Comparison of ENCODE assay signal across 8 mouse cellular contexts in genomic region chr2:35256932-35257331, GRCm38 (mm10). TPM values are rescaled to one million over a fixed set of nuclear protein-coding genes. Genes with fewer than 3 reads are reported as not detected.
DNase-seq lines count a peak whose midpoint lies in the region; ATAC-seq and TF ChIP-seq lines count a peak whose summit lies in the region.

No protein-coding gene starts in this region.

- TF ChIP-seq CTCF in MEL (IDR thresholded peaks at IDR 0.05 in 2 of 3, conservative IDR thresholded peaks at IDR 0.05 in 1 of 3; ENCODE audit: control insufficient read depth in 1 of 3, insufficient read depth in 1 of 3, low read depth in 2 of 3, low read length in 3 of 3, poor library complexity in 1 of 3, severe bottlenecking in 1 of 3) = no peak

- H3K36me3 ChIP-seq in heart, embryonic 12.5 days = no peaks in the 10 kb centered on the region
- H3K36me3 ChIP-seq in MEL (ENCODE audit: control insufficient read depth in 1 of 2, insufficient read depth in 2 of 2, low read length in 2 of 2) = peaks cover 0 to 16% of the 10 kb centered on the region in 2 experiments; a peak in 2 of 4 replicates
- H3K36me3 ChIP-seq in hindbrain, embryonic 12.5 days = no peaks in the 10 kb centered on the region
- H3K36me3 ChIP-seq in midbrain, embryonic 11.5 days (ENCODE audit: control insufficient read depth, insufficient read depth, low read length) = no peaks in the 10 kb centered on the region

- 0 out of 2 replicates have a peak, but pooled peaks cover 10% of the 10 kb centered on the region for H3K27me3 ChIP-seq in heart, embryonic 12.5 days (replicated peaks)
- no peaks in the 10 kb centered on the region for H3K27me3 ChIP-seq in MEL (ENCODE audit: control insufficient read depth in 1 of 2, insufficient read depth in 2 of 2, low read length in 2 of 2)
- peaks cover 35% of the 10 kb centered on the region for H3K27me3 ChIP-seq in hindbrain, embryonic 12.5 days
- peaks cover 20% of the 10 kb centered on the region for H3K27me3 ChIP-seq in midbrain, embryonic 11.5 days (ENCODE audit: control insufficient read depth, insufficient read depth, low read length)

- H3K4me3 ChIP-seq in heart, embryonic 12.5 days = peak overlapping the region; percentile 81
- peak overlapping the region; percentile 49 to 62 for H3K4me3 ChIP-seq in MEL (ENCODE audit: control insufficient read depth in 1 of 2, insufficient read depth in 1 of 2, low read depth in 2 of 2, low read length in 2 of 2)
- peak overlapping the region; percentile 53 for H3K4me3 ChIP-seq in hindbrain, embryonic 12.5 days
- peak overlapping the region; percentile 48; the same call in 1 of the 2 replicates for H3K4me3 ChIP-seq in midbrain, embryonic 11.5 days (ENCODE audit: low read depth, low read length)

- intact Hi-C loops in gastrocnemius, postnatal 36 days (cut with DNase I) = no loop called here

- peak overlapping the region; percentile 85 for H3K9ac ChIP-seq in heart, embryonic 12.5 days
- H3K9ac ChIP-seq in MEL (ENCODE audit: control insufficient read depth, low read depth, low read length, poor library complexity, severe bottlenecking) = no peak overlapping the region; the same call in 1 of the 2 replicates
- no peak overlapping the region; the same call in 1 of the 2 replicates for H3K9ac ChIP-seq in hindbrain, embryonic 12.5 days
- no peak overlapping the region for H3K9ac ChIP-seq in midbrain, embryonic 11.5 days (ENCODE audit: low read length)

- no peaks in the 10 kb centered on the region for H3K9me3 ChIP-seq in heart, embryonic 12.5 days (replicated peaks)
- H3K9me3 ChIP-seq in MEL (replicated peaks; ENCODE audit: insufficient read depth, low read length) = no peaks in the 10 kb centered on the region
- no peaks in the 10 kb centered on the region for H3K9me3 ChIP-seq in hindbrain, embryonic 12.5 days (replicated peaks)
- no peaks in the 10 kb centered on the region for H3K9me3 ChIP-seq in midbrain, embryonic 11.5 days (ENCODE audit: control insufficient read depth, low read length)

- no peak for TF ChIP-seq RAD21 in MEL (IDR thresholded peaks at IDR 0.05; ENCODE audit: low read depth, low read length)

- 0 out of 2 replicates have a peak overlapping the region, but pooled peaks have one; percentile 88 for H3K27ac ChIP-seq in heart, embryonic 12.5 days (ENCODE audit: poor library complexity, severe bottlenecking)
- H3K27ac ChIP-seq in MEL (ENCODE audit: control insufficient read depth, low read depth, low read length) = no peak overlapping the region
- H3K27ac ChIP-seq in hindbrain, embryonic 12.5 days = no peak overlapping the region
- no peak overlapping the region for H3K27ac ChIP-seq in midbrain, embryonic 11.5 days (ENCODE audit: low read depth, low read length)

- ATAC-seq in heart, embryonic 12.5 days (ENCODE audit: insufficient number of reproducible peaks, low FRiP score) = no peak
- ATAC-seq in hindbrain, embryonic 12.5 days (ENCODE audit: low FRiP score) = no peak
- ATAC-seq in midbrain, embryonic 11.5 days (ENCODE audit: low FRiP score) = no peak

- DNase-seq in heart, adult 8-10 months (ENCODE audit: low spot score) = no peak
- DNase-seq in MEL (ENCODE audit: low read depth, low spot score) = peak; percentile 23
- no peak for DNase-seq in midbrain, embryonic 11.5 days (ENCODE audit: low spot score, missing footprints)
- no peak for DNase-seq in embryo, embryonic 9.5 days (ENCODE audit: extremely low spot score)
- DNase-seq in gastrocnemius, postnatal 36 days = no peak
- no peak for DNase-seq in cerebellum, adult 8-10 months

- no peak for TF ChIP-seq EP300 in MEL (IDR thresholded peaks at IDR 0.05; ENCODE audit: low read depth in 1 of 2, low read length in 2 of 2)

- H3K79me2 ChIP-seq in MEL (ENCODE audit: control insufficient read depth, insufficient read depth, low read length, poor library complexity) = no peaks in the 10 kb centered on the region

- no peak for TF ChIP-seq POLR2A in MEL (IDR thresholded peaks at IDR 0.05; ENCODE audit: control insufficient read depth in 1 of 2, insufficient read depth in 1 of 2, low read depth in 1 of 2, low read length in 2 of 2, poor library complexity in 1 of 2)

- H3K4me1 ChIP-seq in heart, embryonic 12.5 days (replicated peaks) = peaks cover 59% of the 10 kb centered on the region
- H3K4me1 ChIP-seq in MEL (ENCODE audit: control insufficient read depth in 1 of 2, insufficient read depth in 2 of 2, low read length in 2 of 2) = peaks cover 7 to 23% of the 10 kb centered on the region in 2 experiments
- peaks cover 14% of the 10 kb centered on the region for H3K4me1 ChIP-seq in hindbrain, embryonic 12.5 days
- peaks cover 5% of the 10 kb centered on the region for H3K4me1 ChIP-seq in midbrain, embryonic 11.5 days (ENCODE audit: control insufficient read depth, insufficient read depth, low read length)

- peak overlapping the region; percentile 93 for H3K4me2 ChIP-seq in heart, embryonic 12.5 days
- peak overlapping the region; percentile 88 for H3K4me2 ChIP-seq in hindbrain, embryonic 12.5 days (replicated peaks)
- peak overlapping the region; percentile 86 for H3K4me2 ChIP-seq in midbrain, embryonic 11.5 days

- 48% methylated on average over 8 of the region's 8 CpGs for WGBS in heart, embryonic 12.5 days
- WGBS in hindbrain, embryonic 12.5 days = 42% methylated on average over 8 of the region's 8 CpGs
- WGBS in midbrain, embryonic 11.5 days = 49% methylated on average over 8 of the region's 8 CpGs

TF ChIP-seq in MEL, 35 proteins besides CTCF, POLR2A, EP300 and RAD21:
- TF ChIP-seq USF2 (IDR thresholded peaks at IDR 0.05; ENCODE audit: borderline replicate concordance in 1 of 2, insufficient read depth in 1 of 2, low read depth in 1 of 2, low read length in 2 of 2) = no peak
- no peak for TF ChIP-seq TAL1 (IDR thresholded peaks at IDR 0.05; ENCODE audit: low read length)
- no peak for TF ChIP-seq CHD1 (IDR thresholded peaks at IDR 0.05; ENCODE audit: low read depth, low read length)
- TF ChIP-seq GATA1 (IDR thresholded peaks at IDR 0.05; ENCODE audit: low read depth, low read length) = no peak
- no peak for TF ChIP-seq POLR2AphosphoS2 (IDR thresholded peaks at IDR 0.05; ENCODE audit: low read length)
- no peak for TF ChIP-seq ZKSCAN1 (IDR thresholded peaks at IDR 0.05; ENCODE audit: low read depth, low read length)
- TF ChIP-seq HCFC1 (IDR thresholded peaks at IDR 0.05; ENCODE audit: low read depth, low read length) = no peak
- no peak for TF ChIP-seq GABPA (IDR thresholded peaks at IDR 0.05; ENCODE audit: low read depth, low read length)
- TF ChIP-seq MEF2A (IDR thresholded peaks at IDR 0.05; ENCODE audit: extremely low read depth, insufficient replicate concordance, low read depth, low read length, poor library complexity, severe bottlenecking) = no peak
- no peak for TF ChIP-seq ZNF384 (IDR thresholded peaks at IDR 0.05; ENCODE audit: low read depth, low read length)
- TF ChIP-seq SIN3A (IDR thresholded peaks at IDR 0.05; ENCODE audit: low read length) = no peak
- no peak for TF ChIP-seq NRF1 (IDR thresholded peaks at IDR 0.05; ENCODE audit: insufficient read depth, low read depth, low read length, poor library complexity, severe bottlenecking)
- no peak for TF ChIP-seq MAFK (IDR thresholded peaks at IDR 0.05; ENCODE audit: borderline replicate concordance, low read depth, low read length)
- TF ChIP-seq E2F4 (IDR thresholded peaks at IDR 0.05; ENCODE audit: borderline replicate concordance, low read depth, low read length) = no peak
- TF ChIP-seq USF1 (IDR thresholded peaks at IDR 0.05; ENCODE audit: low read depth, low read length) = no peak
- no peak for TF ChIP-seq NELFE (IDR thresholded peaks at IDR 0.05; ENCODE audit: low read depth, low read length)

RNA-seq across cellular contexts. Expression of gene Gsn, which starts 0.8 kb away (rescaled TPM):
- polyA plus RNA-seq in heart, embryonic 12.5 days (2016; fragmentation: Nextera tagmentation; extraction: Ambion mirVana) = 186 and 190 TPM in 2 replicates
- total RNA-seq in heart, adult 8-10 months (2022) = 100 to 1,000 TPM; 584 to 827 (median 671) TPM
- total RNA-seq in MEL (2012; rRNA removed) = 6.0 and 8.0 TPM in 2 replicates
- polyA plus RNA-seq in MEL (2012; ENCODE audit: insufficient read depth in 1 of 2, insufficient read length in 2 of 2, low read depth in 1 of 2, low replicate concordance in 2 of 2, missing spikeins in 1 of 2) = 1 to 10 TPM in 1 of 2 experiments, not detected in 1; 8.2 TPM
- polyA plus RNA-seq in hindbrain, embryonic 12.5 days (2016; fragmentation: Nextera tagmentation; extraction: Ambion mirVana) = 72.4 and 80.2 TPM in 2 replicates
- polyA plus RNA-seq in midbrain, embryonic 11.5 days (2014; fragmentation: Nextera tagmentation; extraction: Ambion mirVana) = 27.9 and 29.9 TPM in 2 replicates
- total RNA-seq in gastrocnemius, postnatal 36 days (2021) = 100 to 1,000 TPM; 396 to 415 TPM

RNA-seq across cellular contexts. Expression of gene Rab14, which starts 56.0 kb away (rescaled TPM):
- 255 and 280 TPM in 2 replicates for polyA plus RNA-seq in heart, embryonic 12.5 days (2016; fragmentation: Nextera tagmentation; extraction: Ambion mirVana)
- total RNA-seq in heart, adult 8-10 months (2022) = 100 to 1,000 TPM; 120 to 139 (median 132) TPM
- total RNA-seq in MEL (2012; rRNA removed) = 27.2 and 28.1 TPM in 2 replicates
- 10 to 100 TPM; 78.1 to 81.6 TPM for polyA plus RNA-seq in MEL (2012; ENCODE audit: insufficient read depth in 1 of 2, insufficient read length in 2 of 2, low read depth in 1 of 2, low replicate concordance in 2 of 2, missing spikeins in 1 of 2)
- polyA plus RNA-seq in hindbrain, embryonic 12.5 days (2016; fragmentation: Nextera tagmentation; extraction: Ambion mirVana) = 380 and 390 TPM in 2 replicates
- 283 and 293 TPM in 2 replicates for polyA plus RNA-seq in midbrain, embryonic 11.5 days (2014; fragmentation: Nextera tagmentation; extraction: Ambion mirVana)
- total RNA-seq in gastrocnemius, postnatal 36 days (2021) = 10 to 100 TPM; 65.4 to 81.3 TPM
